Comparison of ENCODE assay signal across 13 mouse cellular contexts in genomic region chr12:116640871-116641270, GRCm38 (mm10).
"Had no signal": no experiment of that assay in that cellular context is flagged by ENCODE, and none has a peak within 500 bp of the region (broad histone marks: within the 10 kb centered on the region; RNA-seq: fewer than 3 reads in every experiment).

No protein-coding gene starts in this region.

- H3K4me3 ChIP-seq: left cerebral cortex, adult 2 months; limb, embryonic 10.5 days; liver, embryonic 15.5 days; neural tube, embryonic 13.5 days had no signal

- H3K9ac ChIP-seq: liver, embryonic 15.5 days; neural tube, embryonic 13.5 days had no signal

- H3K36me3 ChIP-seq: limb, embryonic 10.5 days; liver, embryonic 15.5 days; neural tube, embryonic 13.5 days had no signal

- H3K4me2 ChIP-seq: liver, embryonic 11.5 days; liver, embryonic 15.5 days had no signal

- H3K4me1 ChIP-seq: liver, embryonic 15.5 days had no signal

- H3K27me3 ChIP-seq: liver, embryonic 15.5 days had no signal

- DNase-seq: kidney, adult 8-10 months; kidney, postnatal 25 days; lung, adult 2 months; lung, postnatal 36 days; right cerebral cortex, adult 18-20 months; right cerebral cortex, postnatal 25 days; thymus, postnatal 4 days had no signal

- H3K9me3 ChIP-seq: limb, embryonic 10.5 days; liver, embryonic 15.5 days; neural tube, embryonic 13.5 days had no signal

- H3K27ac ChIP-seq: left cerebral cortex, adult 2 months; liver, embryonic 15.5 days had no signal

- ATAC-seq: lung, postnatal 0 days had no signal
